Mouse (Mus musculus): ENCODE results near the gene Fgfr2.

The Fgfr2 gene

GRCm38 (mm10) chr7:132369784-132370183 is 753.4 kb downstream of the Fgfr2 start:
- DNase-seq (ENCODE audit: low spot score in 2 of 2): no peak

- DNase-seq (ENCODE audit: low spot score in 2 of 2): no peak
Observed at GRCm38 (mm10) chr7:132368859-132369258, 754.3 kb downstream of the Fgfr2 start.

- no peak for DNase-seq (ENCODE audit: low spot score in 2 of 2)
Observed at GRCm38 (mm10) chr7:132367344-132367743, 755.8 kb downstream of the Fgfr2 start.

- no peak for DNase-seq (ENCODE audit: low spot score in 2 of 2)
Observed at GRCm38 (mm10) chr7:132365703-132366384, 757.3 kb downstream of the Fgfr2 start.

GRCm38 (mm10) chr7:132365111-132365510 is 758.0 kb downstream of the Fgfr2 start:
- no peak for DNase-seq (ENCODE audit: low spot score in 2 of 2)

- DNase-seq (ENCODE audit: low spot score in 2 of 2): no peak
Observed at GRCm38 (mm10) chr7:132364506-132364905, 758.6 kb downstream of the Fgfr2 start.

- no peak for DNase-seq (ENCODE audit: low spot score in 2 of 2)
Observed at GRCm38 (mm10) chr7:132360336-132360735, 762.8 kb downstream of the Fgfr2 start.

- DNase-seq (ENCODE audit: low spot score in 2 of 2): no peak
Observed at GRCm38 (mm10) chr7:132358709-132359108, 764.4 kb downstream of the Fgfr2 start.

GRCm38 (mm10) chr7:132358250-132358649 is 764.9 kb downstream of the Fgfr2 start:
- no peak for DNase-seq (ENCODE audit: low spot score in 2 of 2)

GRCm38 (mm10) chr7:132357841-132358237 is 765.3 kb downstream of the Fgfr2 start:
- no peak for DNase-seq (ENCODE audit: low spot score in 2 of 2)

GRCm38 (mm10) chr7:132356881-132357840 is 766.0 kb downstream of the Fgfr2 start:
- no peak for DNase-seq (ENCODE audit: low spot score in 2 of 2)

- DNase-seq (ENCODE audit: low spot score in 2 of 2): no peak
Observed at GRCm38 (mm10) chr7:132356185-132356584, 767.0 kb downstream of the Fgfr2 start.

GRCm38 (mm10) chr7:132355767-132356166 is 767.4 kb downstream of the Fgfr2 start:
- no peak for DNase-seq (ENCODE audit: low spot score in 2 of 2)

GRCm38 (mm10) chr7:132349075-132349572 is 774.0 kb downstream of the Fgfr2 start:
- no peak for DNase-seq (ENCODE audit: low spot score in 2 of 2)

- DNase-seq (ENCODE audit: low spot score in 2 of 2): no peak
Observed at GRCm38 (mm10) chr7:132347273-132348045, 775.7 kb downstream of the Fgfr2 start.

- DNase-seq (ENCODE audit: low spot score in 2 of 2): no peak
Observed at GRCm38 (mm10) chr7:132345526-132346070, 777.6 kb downstream of the Fgfr2 start.

- DNase-seq (ENCODE audit: low spot score in 2 of 2): no peak
Observed at GRCm38 (mm10) chr7:132344606-132345005, 778.5 kb downstream of the Fgfr2 start.

GRCm38 (mm10) chr7:132343900-132344299 is 779.2 kb downstream of the Fgfr2 start:
- no peak for DNase-seq (ENCODE audit: low spot score in 2 of 2)

GRCm38 (mm10) chr7:132343146-132343545 is 780.0 kb downstream of the Fgfr2 start:
- no peak for DNase-seq (ENCODE audit: low spot score in 2 of 2)

GRCm38 (mm10) chr7:132339041-132339839 is 783.9 kb downstream of the Fgfr2 start:
- DNase-seq (ENCODE audit: low spot score in 2 of 2): no peak

GRCm38 (mm10) chr7:132338350-132338749 is 784.8 kb downstream of the Fgfr2 start:
- no peak for DNase-seq (ENCODE audit: low spot score in 2 of 2)
